Mouse (Mus musculus) heart, postnatal 4 days (tissue): ENCODE measurements at regions not wholly inside any gene's neighbourhood (a gene's known extent, or its start where the extent isn't known, plus 50 kb on each side); places are given as distances from the start of the nearest gene placed in this dataset.
"Not testable (repeated sequence)": the region's sequence is repeated elsewhere in the genome, so short reads cannot be mapped to it uniquely, and the experiment has no call there.

ENCODE experiments used
- DNase-seq: peaks from one replicate; pipeline ENCODE4 v3.0.0; 2021

- DNase-seq = no peak
Measured at GRCm38 (mm10) chr13:111309848-111310692, 55.3 kb downstream of the Actbl2 start.

- DNase-seq = no peak
Measured at GRCm38 (mm10) chr13:111310693-111311045, 55.9 kb downstream of the Actbl2 start.

- DNase-seq = not testable (repeated sequence)
Measured at GRCm38 (mm10) chr13:111313506-111313905, 58.7 kb downstream of the Actbl2 start.

- DNase-seq = not testable (repeated sequence)
Measured at GRCm38 (mm10) chr13:111317876-111318275, 63.1 kb downstream of the Actbl2 start.

DNA sequence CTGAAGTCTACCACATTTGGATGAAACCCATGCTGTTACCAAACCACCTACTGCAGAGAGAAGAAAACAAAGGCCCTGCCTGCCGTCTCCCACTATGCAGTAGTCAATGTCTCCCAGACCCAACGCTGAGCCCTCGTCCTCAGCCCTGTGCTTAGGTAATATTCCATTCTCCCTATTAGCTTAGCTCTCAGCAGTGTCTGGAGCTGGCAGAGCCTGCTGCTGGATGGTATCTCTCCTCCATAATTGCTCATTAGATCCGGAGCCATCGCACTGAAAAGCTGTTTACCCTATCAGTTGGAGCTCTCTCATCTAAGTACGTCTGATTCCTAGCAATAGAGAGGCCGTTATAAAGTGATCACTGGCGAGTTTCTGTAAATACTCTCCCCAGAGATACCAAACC, 68.4 kb downstream of the Actbl2 start:
- no peak for DNase-seq

- DNase-seq = no peak
Measured at GRCm38 (mm10) chr13:111326096-111326665, 71.4 kb downstream of the Actbl2 start.

DNA sequence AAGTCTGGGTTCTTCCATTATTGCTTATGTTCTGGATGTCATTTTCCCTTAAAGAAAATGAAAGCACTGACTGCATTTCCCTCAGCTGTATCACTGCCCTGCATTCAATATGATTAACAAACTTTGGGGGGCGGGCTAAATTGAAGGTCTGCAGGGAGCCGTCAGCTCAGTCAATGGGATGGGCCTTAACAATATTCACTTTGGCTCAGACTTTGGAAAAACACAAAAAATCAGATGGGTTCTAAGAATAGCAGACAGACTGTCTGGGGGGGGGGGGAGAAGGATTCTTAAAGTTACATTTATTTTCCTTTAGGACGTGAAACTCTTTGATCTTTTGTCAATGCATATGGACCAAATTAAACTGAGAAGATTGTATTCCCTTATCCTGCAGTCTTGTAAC, 78.2 kb downstream of the Actbl2 start:
- no peak for DNase-seq

- DNase-seq = no peak
Measured at GRCm38 (mm10) chr13:111333851-111334250, 79.0 kb downstream of the Actbl2 start.

GRCm38 (mm10) chr13:111334258-111335052, 79.6 kb downstream of the Actbl2 start:
- peak; percentile 23 for DNase-seq

DNA sequence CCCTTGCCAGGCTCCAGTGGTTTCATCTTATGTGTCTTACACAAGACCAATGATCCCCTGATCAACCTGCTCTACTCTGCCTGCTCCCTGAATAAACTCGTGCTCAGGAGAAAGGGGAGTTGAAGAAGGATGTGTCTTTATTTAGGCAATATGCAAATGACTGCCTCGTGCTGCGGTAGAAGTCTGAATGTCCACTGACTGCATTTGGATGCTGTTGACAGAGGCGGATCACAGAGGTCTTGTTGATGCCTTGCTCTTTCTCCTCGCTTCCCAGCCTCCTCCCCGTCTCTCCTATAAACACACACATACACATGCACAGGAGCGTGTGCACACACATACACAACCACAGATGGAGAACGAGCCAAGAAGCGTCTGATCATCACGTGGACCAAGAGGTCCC, 90.2 kb downstream of the Actbl2 start:
- no peak for DNase-seq

- no peak for DNase-seq
Measured at GRCm38 (mm10) chr13:111345486-111346440, 91.0 kb downstream of the Actbl2 start.

DNA sequence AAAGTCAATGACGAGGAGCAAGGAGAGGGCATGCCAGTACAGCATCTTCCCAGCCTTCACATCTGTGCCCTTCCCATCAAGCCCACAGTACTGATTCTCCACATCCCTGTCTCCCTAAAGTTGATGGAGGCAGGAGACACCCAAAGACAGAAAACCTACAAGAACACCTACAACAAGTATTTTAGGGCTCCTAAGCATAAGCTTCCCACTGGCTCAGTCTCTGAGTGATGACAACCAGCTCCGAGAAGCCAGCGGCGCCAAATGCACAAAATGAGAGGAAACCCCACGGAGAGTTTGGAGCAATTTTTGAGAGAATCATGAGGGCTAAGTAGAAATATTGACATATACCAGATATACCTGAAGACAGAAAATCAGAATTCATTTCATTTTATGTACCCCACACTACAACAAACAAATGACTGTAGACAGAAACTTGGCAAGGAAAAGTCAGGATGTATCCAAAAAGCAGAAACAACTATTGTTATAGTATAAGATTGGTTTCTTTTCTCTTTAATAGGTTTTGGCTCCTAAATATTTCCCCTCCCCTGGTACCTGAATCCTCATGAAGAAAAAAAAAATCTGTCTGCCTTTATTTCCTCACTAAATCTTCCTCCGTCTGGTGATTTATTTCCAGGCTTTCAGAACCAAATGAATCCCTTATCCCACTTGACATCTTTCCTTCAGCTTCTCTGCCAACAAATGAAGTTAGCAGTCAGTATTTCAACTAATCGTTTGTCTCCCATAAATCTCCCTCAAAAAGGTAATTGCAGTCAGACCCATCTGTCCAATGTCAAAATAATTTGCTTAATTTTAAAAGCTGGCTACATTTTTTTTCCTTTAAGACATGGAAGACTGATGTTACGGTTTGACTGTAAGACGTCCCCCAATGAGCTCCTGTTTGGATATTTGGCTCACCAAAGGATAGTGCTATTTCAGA, 102.0 kb downstream of the Actbl2 start:
- no peak for DNase-seq

DNA sequence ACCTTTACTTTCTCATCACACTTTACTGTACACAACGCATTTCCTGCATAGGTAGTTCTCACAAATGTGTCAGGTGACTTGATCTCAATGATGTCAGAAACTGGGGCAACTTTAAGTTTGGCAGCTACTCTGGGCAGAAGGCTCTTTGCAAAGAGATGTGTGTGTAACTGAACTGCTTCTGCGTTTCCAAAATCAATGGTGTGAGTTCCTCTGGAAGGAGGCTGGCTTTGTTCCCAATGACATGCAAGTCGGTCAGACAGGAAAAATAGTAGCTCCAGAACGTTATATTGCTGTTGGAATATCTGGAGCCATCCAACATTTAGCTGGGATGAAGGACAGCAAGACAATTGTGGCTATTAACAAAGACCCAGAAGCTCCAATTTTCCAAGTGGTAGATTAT, 106.6 kb downstream of the Actbl2 start:
- no peak for DNase-seq

DNA sequence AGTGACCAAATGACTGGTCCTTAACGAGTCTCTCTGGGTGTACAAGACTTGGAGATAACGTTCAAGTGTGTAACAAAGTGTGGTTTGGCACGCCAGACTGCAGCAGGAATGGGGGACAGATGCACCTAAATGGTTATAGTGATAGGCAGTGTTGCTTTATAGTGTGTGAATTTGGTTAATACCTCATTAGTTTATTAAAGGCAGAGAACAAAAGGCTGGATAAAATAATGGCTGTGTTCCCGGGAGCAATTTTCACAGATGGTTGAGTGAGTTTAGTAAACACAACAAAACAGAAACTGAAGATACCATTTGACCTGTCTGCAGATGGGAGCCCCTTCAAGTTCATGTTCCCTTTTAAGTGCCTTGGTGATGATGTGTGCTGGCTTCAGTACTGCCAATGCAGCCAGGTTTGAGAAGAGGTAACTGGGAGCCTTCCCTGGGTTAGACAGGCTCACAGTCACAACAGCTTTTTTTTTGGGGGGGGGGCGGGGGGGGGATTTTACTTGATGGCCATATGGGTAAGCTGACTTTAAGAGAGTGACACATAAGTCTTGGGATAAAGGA, 108.4 kb downstream of the Actbl2 start:
- no peak for DNase-seq

GRCm38 (mm10) chr13:111366871-111367270, 112.1 kb downstream of the Actbl2 start:
- DNase-seq = no peak

- DNase-seq = no peak
Measured at GRCm38 (mm10) chr13:111367620-111368019, 112.8 kb downstream of the Actbl2 start.

DNA sequence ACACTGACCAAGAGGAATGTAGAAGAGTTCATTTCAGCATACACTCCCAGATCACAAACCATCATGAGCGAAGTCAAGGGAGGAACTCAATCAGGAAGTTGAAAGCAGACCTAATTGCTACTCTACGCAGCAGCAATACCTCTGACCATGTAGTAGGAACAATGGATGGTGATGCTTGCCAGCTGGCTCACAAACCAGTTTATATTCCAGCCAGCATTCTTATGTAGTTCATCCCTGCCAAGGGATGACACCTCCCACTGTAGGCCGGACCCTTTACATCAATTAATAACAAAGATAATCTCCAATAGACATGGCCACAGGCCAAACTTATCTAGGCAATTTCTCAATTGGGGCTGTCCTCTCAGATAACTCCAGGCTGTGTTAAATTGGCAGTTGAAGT, 115.1 kb downstream of the Actbl2 start:
- DNase-seq = peak; percentile 41

DNA sequence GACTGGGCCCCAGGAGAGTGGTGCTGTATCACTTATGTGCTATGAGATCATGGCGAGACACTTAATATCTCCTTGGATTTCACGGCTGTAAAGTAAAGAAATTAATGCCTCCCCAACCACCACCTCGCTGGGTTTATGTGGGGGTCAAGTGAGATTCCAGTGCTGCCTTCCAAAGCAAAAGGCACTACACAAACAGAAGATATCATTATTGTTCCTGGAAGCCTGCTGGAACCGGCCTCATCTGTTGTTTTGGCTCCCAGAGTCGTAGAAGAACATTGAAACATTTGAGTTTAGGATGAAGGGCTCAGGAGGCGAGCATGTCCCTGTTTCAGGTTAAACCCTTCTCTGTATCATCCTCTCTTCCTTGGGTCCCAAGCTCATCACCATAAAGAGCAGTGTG, 116.6 kb downstream of the Gpbp1 start:
- no peak for DNase-seq

DNA sequence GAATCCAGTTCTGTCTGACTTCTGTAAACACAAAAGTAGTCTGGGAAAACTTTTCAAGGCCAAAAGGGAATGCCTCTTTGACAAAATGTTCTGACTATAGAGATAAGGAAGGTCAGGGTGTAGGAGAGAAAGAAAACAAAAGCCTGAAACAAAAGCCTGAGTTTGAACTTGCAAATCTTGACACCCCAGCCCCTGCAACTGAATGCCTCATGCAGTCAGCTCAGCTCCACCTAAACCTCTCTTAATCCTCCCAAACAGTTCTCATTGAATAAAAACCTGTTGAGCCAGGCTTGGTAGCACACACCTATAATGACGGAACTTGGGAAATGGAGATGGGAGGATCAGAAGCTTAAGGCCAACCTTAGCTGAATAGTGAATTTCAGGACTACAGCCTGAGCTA, 116.1 kb downstream of the Gpbp1 start:
- DNase-seq = no peak
